Mouse (Mus musculus): ENCODE results near the gene Hoxa9. TPM values are rescaled to one million over a fixed set of nuclear protein-coding genes. Genes with fewer than 3 reads are reported as not detected.

Hoxa9 gene
- 57.3 and 57.8 TPM in 2 replicates for polyA plus RNA-seq (2015; fragmentation: Nextera tagmentation; extraction: Ambion mirVana)

GRCm38 (mm10) chr6:52230516-52231165 is at the start of gene Hoxa9:
Gene Hoxa9 (minus strand): TSS chr6:52231089.
- Histone ChIP-seq H3K27ac (peak within 1 kb of the TSS; percentile 97), H3K4me3 (replicated peaks; ENCODE audit: low read depth, low read length) (peak within 1 kb of the TSS; percentile 85), H3K9ac (ENCODE audit: low read depth, low read length) (peak within 1 kb of the TSS; percentile 98), H3K4me1 (replicated peaks; ENCODE audit: insufficient read depth, low read length) (peaks cover 8% of the 10 kb centered on the region; the same call in 1 of the 2 replicates), H3K4me2 (ENCODE audit: low read length) (peak within 1 kb of the TSS; percentile 92), H3K27me3 (ENCODE audit: insufficient read depth, low read length) (no peaks in the 10 kb centered on the region), H3K36me3 (ENCODE audit: insufficient read depth, low read length) (no peaks in the 10 kb centered on the region; the same call in 1 of the 2 replicates), H3K9me3 (replicated peaks; ENCODE audit: low read length) (no peaks in the 10 kb centered on the region)
- DNase-seq (ENCODE audit: low spot score) (peak; percentile 89), ATAC-seq (replicated peaks; ENCODE audit: low FRiP score, low read depth) (peak; percentile 42)
- WGBS, result under 1% methylated on average over 14 of the region's 36 CpGs
- TF ChIP-seq CTCF (IDR thresholded peaks at IDR 0.05; ENCODE audit: low read depth), result no peak

GRCm38 (mm10) chr6:52276920-52277319 is 46.0 kb upstream of the Hoxa9 start:
- Histone ChIP-seq H3K9ac (ENCODE audit: low read depth, low read length) (no peak overlapping the region), H3K27ac (no peak overlapping the region), H3K4me1 (replicated peaks; ENCODE audit: insufficient read depth, low read length) (no peaks in the 10 kb centered on the region), H3K36me3 (ENCODE audit: insufficient read depth, low read length) (no peaks in the 10 kb centered on the region), H3K27me3 (ENCODE audit: insufficient read depth, low read length) (peaks cover 47% of the 10 kb centered on the region), H3K4me3 (replicated peaks; ENCODE audit: low read depth, low read length) (no peak overlapping the region), H3K9me3 (replicated peaks; ENCODE audit: low read length) (no peaks in the 10 kb centered on the region), H3K4me2 (ENCODE audit: low read length) (no peak overlapping the region)
- TF ChIP-seq CTCF (IDR thresholded peaks at IDR 0.05; ENCODE audit: low read depth), result no peak
- no peak for DNase-seq (ENCODE audit: low spot score)
- no peak for ATAC-seq (replicated peaks; ENCODE audit: low FRiP score, low read depth)
- 9% methylated on average over 5 of the region's 5 CpGs for WGBS

GRCm38 (mm10) chr6:52276382-52276781 is 45.5 kb upstream of the Hoxa9 start:
- H3K4me2 ChIP-seq (ENCODE audit: low read length), result no peak overlapping the region
- no peaks in the 10 kb centered on the region for H3K4me1 ChIP-seq (replicated peaks; ENCODE audit: insufficient read depth, low read length)
- no peak for TF ChIP-seq CTCF (IDR thresholded peaks at IDR 0.05; ENCODE audit: low read depth)
- 3% methylated on average over 6 of the region's 6 CpGs for WGBS
- H3K4me3 ChIP-seq (replicated peaks; ENCODE audit: low read depth, low read length), result no peak overlapping the region
- H3K9ac ChIP-seq (ENCODE audit: low read depth, low read length), result no peak overlapping the region
- H3K27ac ChIP-seq, result no peak overlapping the region
- ATAC-seq (replicated peaks; ENCODE audit: low FRiP score, low read depth), result no peak
- no peaks in the 10 kb centered on the region for H3K9me3 ChIP-seq (replicated peaks; ENCODE audit: low read length)
- no peak for DNase-seq (ENCODE audit: low spot score)
- peaks cover 53% of the 10 kb centered on the region for H3K27me3 ChIP-seq (ENCODE audit: insufficient read depth, low read length)
- no peaks in the 10 kb centered on the region for H3K36me3 ChIP-seq (ENCODE audit: insufficient read depth, low read length)

- no peak overlapping the region for H3K4me3 ChIP-seq (replicated peaks; ENCODE audit: low read depth, low read length)
- no peak for DNase-seq (ENCODE audit: low spot score)
- no peaks in the 10 kb centered on the region for H3K9me3 ChIP-seq (replicated peaks; ENCODE audit: low read length)
- no peak overlapping the region for H3K9ac ChIP-seq (ENCODE audit: low read depth, low read length)
- H3K27me3 ChIP-seq (ENCODE audit: insufficient read depth, low read length), result peaks cover 59% of the 10 kb centered on the region
- no peak overlapping the region for H3K27ac ChIP-seq
- 22% methylated on average over 8 of the region's 8 CpGs for WGBS
- no peaks in the 10 kb centered on the region for H3K36me3 ChIP-seq (ENCODE audit: insufficient read depth, low read length)
- H3K4me1 ChIP-seq (replicated peaks; ENCODE audit: insufficient read depth, low read length), result no peaks in the 10 kb centered on the region
- no peak for ATAC-seq (replicated peaks; ENCODE audit: low FRiP score, low read depth)
- no peak overlapping the region for H3K4me2 ChIP-seq (ENCODE audit: low read length)
- TF ChIP-seq CTCF (IDR thresholded peaks at IDR 0.05; ENCODE audit: low read depth), result no peak
These were observed 44.8 kb upstream of the Hoxa9 start for GRCm38 (mm10) chr6:52275563-52276280.

GRCm38 (mm10) chr6:52274576-52274975 is 43.7 kb upstream of the Hoxa9 start:
- no peaks in the 10 kb centered on the region for H3K9me3 ChIP-seq (replicated peaks; ENCODE audit: low read length)
- no peaks in the 10 kb centered on the region for H3K36me3 ChIP-seq (ENCODE audit: insufficient read depth, low read length)
- DNase-seq (ENCODE audit: low spot score) (no peak), ATAC-seq (replicated peaks; ENCODE audit: low FRiP score, low read depth) (no peak)
- peaks cover 71% of the 10 kb centered on the region for H3K27me3 ChIP-seq (ENCODE audit: insufficient read depth, low read length)
- H3K4me2 ChIP-seq (ENCODE audit: low read length), result no peak overlapping the region
- no peak overlapping the region for H3K4me3 ChIP-seq (replicated peaks; ENCODE audit: low read depth, low read length)
- H3K4me1 ChIP-seq (replicated peaks; ENCODE audit: insufficient read depth, low read length), result no peaks in the 10 kb centered on the region
- no peak for TF ChIP-seq CTCF (IDR thresholded peaks at IDR 0.05; ENCODE audit: low read depth)
- 10% methylated on average over 11 of the region's 11 CpGs for WGBS
- no peak overlapping the region for H3K27ac ChIP-seq
- H3K9ac ChIP-seq (ENCODE audit: low read depth, low read length), result no peak overlapping the region

GRCm38 (mm10) chr6:52273656-52274280 is 42.9 kb upstream of the Hoxa9 start:
- H3K9me3 ChIP-seq (replicated peaks; ENCODE audit: low read length), result no peaks in the 10 kb centered on the region
- 11% methylated on average over 22 of the region's 22 CpGs for WGBS
- TF ChIP-seq CTCF (IDR thresholded peaks at IDR 0.05; ENCODE audit: low read depth), result no peak
- no peaks in the 10 kb centered on the region for H3K4me1 ChIP-seq (replicated peaks; ENCODE audit: insufficient read depth, low read length)
- H3K4me2 ChIP-seq (ENCODE audit: low read length), result no peak overlapping the region
- ATAC-seq (replicated peaks; ENCODE audit: low FRiP score, low read depth) (no peak), DNase-seq (ENCODE audit: low spot score) (no peak)
- H3K27ac ChIP-seq, result no peak overlapping the region
- H3K36me3 ChIP-seq (ENCODE audit: insufficient read depth, low read length), result no peaks in the 10 kb centered on the region
- H3K27me3 ChIP-seq (ENCODE audit: insufficient read depth, low read length), result peaks cover 79% of the 10 kb centered on the region
- H3K9ac ChIP-seq (ENCODE audit: low read depth, low read length), result no peak overlapping the region
- H3K4me3 ChIP-seq (replicated peaks; ENCODE audit: low read depth, low read length), result no peak overlapping the region
